Mouse (Mus musculus): ENCODE measurements around the gene Azin2. TPM values are rescaled to one million over a fixed set of nuclear protein-coding genes. Genes with fewer than 3 reads are reported as not detected.
A peak's percentile ranks its signal among the peaks of the same experiment; 100 is the strongest.

Gene Azin2
- total RNA-seq, 1 experiment from 2014 or later, result 41.8 TPM

GRCm38 (mm10) chr4:128978634-128979033 is 16.4 kb upstream of the Azin2 start:
- DNase-seq, result no peak

GRCm38 (mm10) chr4:128977217-128977616 is 15.0 kb upstream of the Azin2 start:
- DNase-seq, result no peak

- DNase-seq, result no peak
Measured at GRCm38 (mm10) chr4:128976577-128976976, 14.3 kb upstream of the Azin2 start.

GRCm38 (mm10) chr4:128974677-128975076 is 12.4 kb upstream of the Azin2 start:
- no peak for DNase-seq

GRCm38 (mm10) chr4:128971065-128971694 is 8.9 kb upstream of the Azin2 start:
- peak; percentile 90 for DNase-seq

GRCm38 (mm10) chr4:128970417-128970807 is 8.2 kb upstream of the Azin2 start:
- no peak for DNase-seq

- DNase-seq, result no peak
Measured at GRCm38 (mm10) chr4:128969607-128970416, 7.6 kb upstream of the Azin2 start.

GRCm38 (mm10) chr4:128969081-128969480 is 6.8 kb upstream of the Azin2 start:
- DNase-seq, result no peak

GRCm38 (mm10) chr4:128966751-128967150 is 4.5 kb upstream of the Azin2 start:
- DNase-seq, result no peak

- DNase-seq, result no peak
Measured at GRCm38 (mm10) chr4:128962926-128963290, 666 bp upstream of the Azin2 start.

- peak; percentile 29 for DNase-seq
Measured at GRCm38 (mm10) chr4:128961301-128962028, 777 bp downstream of the Azin2 start.

GRCm38 (mm10) chr4:128959676-128960075 is 2.6 kb downstream of the Azin2 start:
- DNase-seq, result no peak

- DNase-seq, result peak; percentile 44
Measured at GRCm38 (mm10) chr4:128958849-128959248, 3.4 kb downstream of the Azin2 start.

GRCm38 (mm10) chr4:128958156-128958555 is 4.1 kb downstream of the Azin2 start:
- DNase-seq, result peak; percentile 47

- peak; percentile 74 for DNase-seq
Measured at GRCm38 (mm10) chr4:128957155-128957911, 4.9 kb downstream of the Azin2 start.

- DNase-seq, result no peak
Measured at GRCm38 (mm10) chr4:128953851-128954250, 8.4 kb downstream of the Azin2 start.

GRCm38 (mm10) chr4:128950461-128950860 is 11.8 kb downstream of the Azin2 start:
- peak; percentile 55 for DNase-seq

GRCm38 (mm10) chr4:128949470-128950005 is 12.7 kb downstream of the Azin2 start:
- no peak for DNase-seq

- DNase-seq, result peak; percentile 85
Measured at GRCm38 (mm10) chr4:128948137-128948674, 14.0 kb downstream of the Azin2 start.

- DNase-seq, result peak; percentile 67
Measured at GRCm38 (mm10) chr4:128947326-128947933, 14.8 kb downstream of the Azin2 start.

- DNase-seq, result no peak
Measured at GRCm38 (mm10) chr4:128946736-128947135, 15.5 kb downstream of the Azin2 start.

Measured in adrenal gland, postnatal 14 days (tissue).